Mouse (Mus musculus): ENCODE data around the gene 4930555G01Rik. TPM values are rescaled to one million over a fixed set of nuclear protein-coding genes. Genes with fewer than 3 reads are reported as not detected.
"Not testable (repeated sequence)": the region's sequence is repeated elsewhere in the genome, so short reads cannot be mapped to it uniquely, and the experiment has no call there.

4930555G01Rik gene
- not detected in 2 replicates for polyA plus RNA-seq (2012)

DNA sequence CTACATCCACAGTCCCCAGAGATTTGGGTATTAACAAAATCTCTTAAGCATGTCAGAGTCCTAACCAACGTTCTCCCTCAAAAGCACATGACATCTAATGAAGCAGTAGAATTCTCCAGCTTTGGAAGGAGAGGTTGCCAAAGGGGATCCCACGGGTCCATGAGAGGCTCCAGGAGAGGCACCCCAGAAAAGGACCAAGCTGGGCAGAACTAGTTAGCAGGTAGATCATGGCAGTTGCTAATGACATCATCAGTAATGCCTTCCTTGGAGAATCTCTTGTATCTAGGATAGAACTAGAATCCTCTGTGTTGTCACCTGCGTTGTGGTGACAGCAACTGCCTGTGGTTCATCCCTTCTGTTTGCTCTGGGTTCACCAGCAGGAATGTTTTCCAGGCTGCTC, at the start of gene 4930555G01Rik:
TSS of gene 4930555G01Rik (plus strand) at position 301 of the 400 bp plus-strand sequence.
- TF ChIP-seq GATA1 (IDR thresholded peaks at IDR 0.05; ENCODE audit: low read length): not testable (repeated sequence)

DNA sequence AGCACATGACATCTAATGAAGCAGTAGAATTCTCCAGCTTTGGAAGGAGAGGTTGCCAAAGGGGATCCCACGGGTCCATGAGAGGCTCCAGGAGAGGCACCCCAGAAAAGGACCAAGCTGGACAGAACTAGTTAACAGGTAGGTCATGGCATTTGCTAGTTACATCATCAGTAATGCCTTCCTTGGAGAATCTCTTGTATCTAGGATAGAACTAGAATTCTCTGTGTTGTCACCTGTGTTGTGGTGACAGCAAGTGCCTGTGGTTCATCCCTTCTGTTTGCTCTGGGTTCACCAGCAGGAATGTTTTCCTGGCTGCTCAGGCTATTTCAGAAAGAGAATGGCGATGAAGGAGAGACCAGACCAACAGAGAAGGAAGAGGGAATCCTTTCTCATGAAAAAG, 34.8 kb upstream of the 4930555G01Rik start, which contains the start of gene Gm3298:
TSS of gene Gm3298 (plus strand) at position 301 of the 400 bp plus-strand sequence.
- not testable (repeated sequence) for TF ChIP-seq GATA1 (IDR thresholded peaks at IDR 0.05; ENCODE audit: low read length)

DNA sequence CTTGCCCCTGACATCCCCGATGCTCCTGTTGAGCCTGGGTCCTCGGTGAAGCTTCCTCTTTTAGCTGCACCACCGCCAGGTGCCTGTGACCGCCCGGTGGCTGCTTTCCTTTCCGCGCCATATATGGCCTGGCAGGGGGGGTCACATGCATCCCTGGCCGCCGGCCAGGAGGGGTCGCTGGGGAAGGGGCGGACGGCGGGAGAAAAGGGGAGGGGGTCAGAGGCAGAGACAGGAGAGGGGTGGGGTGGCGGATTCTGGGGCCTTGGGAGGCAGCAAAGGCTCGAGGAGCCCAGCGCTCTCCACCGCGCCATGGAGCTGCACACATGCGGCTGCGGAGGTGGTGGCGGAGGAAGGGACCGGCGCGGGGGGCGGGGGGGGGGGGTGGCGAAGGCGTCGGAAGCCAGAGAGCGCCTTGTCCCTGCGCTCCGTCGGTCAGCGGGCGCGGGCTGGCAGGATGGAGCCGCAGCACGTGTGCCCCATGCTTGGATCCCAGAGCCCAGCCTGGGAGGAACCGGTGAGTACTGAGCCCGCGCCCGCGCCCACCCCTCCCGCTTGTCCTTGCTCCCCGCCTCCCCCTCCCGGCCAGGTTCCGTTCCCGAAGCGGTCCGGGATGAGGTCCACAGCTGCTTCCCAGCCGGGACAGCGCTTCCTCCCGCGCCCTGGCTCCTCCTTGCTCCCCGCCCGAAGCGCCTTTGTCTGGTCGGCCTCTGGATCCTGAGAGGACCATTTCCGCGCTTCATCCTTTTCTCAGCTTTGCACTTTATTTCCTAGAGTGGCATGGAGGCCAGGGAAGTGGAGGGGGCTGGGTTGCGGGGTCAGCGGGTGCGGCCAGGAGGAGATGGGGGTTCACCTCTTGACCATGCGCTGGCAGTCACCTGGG, 20.4 kb downstream of the 4930555G01Rik start, which contains the start of gene Gm8281:
TSS of gene Gm8281 (plus strand) at position 430 of the 880 bp plus-strand sequence.
- not testable (repeated sequence) for TF ChIP-seq GATA1 (IDR thresholded peaks at IDR 0.05; ENCODE audit: low read length)

Other genes starting within 250 kb of the 4930555G01Rik start
- not detected in 2 replicates for gene Gm3269, start 212.5 kb upstream of the 4930555G01Rik start, polyA plus RNA-seq (2012)
- not detected in 2 replicates for gene Gm3264, start 195.1 kb upstream of the 4930555G01Rik start, polyA plus RNA-seq (2012)
- gene Gm3278, start 158.2 kb upstream of the 4930555G01Rik start, polyA plus RNA-seq (2012): not detected in 2 replicates
- gene Gm8297, start 66.7 kb upstream of the 4930555G01Rik start, polyA plus RNA-seq (2012): not detected in 2 replicates
- not detected in 2 replicates for gene Gm3298, start 34.7 kb upstream of the 4930555G01Rik start, polyA plus RNA-seq (2012)
- gene Gm8281, start 20.4 kb downstream of the 4930555G01Rik start, polyA plus RNA-seq (2012): not detected in 2 replicates
- gene Gm8279, start 80.9 kb downstream of the 4930555G01Rik start, polyA plus RNA-seq (2012): not detected in 2 replicates
- not detected in 2 replicates for gene Gm3317, start 113.9 kb downstream of the 4930555G01Rik start, polyA plus RNA-seq (2012)
- not detected in 2 replicates for gene Gm8271, start 135.2 kb downstream of the 4930555G01Rik start, polyA plus RNA-seq (2012)
- not detected in 2 replicates for gene Gm3526, start 210.0 kb downstream of the 4930555G01Rik start, polyA plus RNA-seq (2012)

All from G1E-ER4 (cell line).